Mouse (Mus musculus): Measurements from ENCODE around the gene Troap. TPM values are rescaled to one million over a fixed set of nuclear protein-coding genes. Genes with fewer than 3 reads are reported as not detected.
"Not testable (repeated sequence)": the region's sequence is repeated elsewhere in the genome, so short reads cannot be mapped to it uniquely, and the experiment has no call there.

Gene Troap
- total and polyA plus RNA-seq, 3 experiments, result 22.3 to 73.9 (median 58.2) TPM

- Histone ChIP-seq H3K27me3 (ENCODE audit: insufficient read depth, low read length) (peaks cover 2% of the 10 kb centered on the region; the same call in 1 of the 2 replicates), H3K9me3 (replicated peaks) (no peaks in the 10 kb centered on the region), H3K36me3 (replicated peaks) (peaks cover 36% of the 10 kb centered on the region), H3K4me3 (ENCODE audit: low read depth, low read length) (peak overlapping the region; percentile 72), H3K4me1 (ENCODE audit: insufficient read depth, low read depth, low read length) (peaks cover 40% of the 10 kb centered on the region)
- ATAC-seq (ENCODE audit: extremely low read depth, insufficient number of reproducible peaks, low FRiP score, poor library complexity, severe bottlenecking), result peak; percentile 98
- TF ChIP-seq CTCF (IDR thresholded peaks at IDR 0.05; ENCODE audit: low read depth, low read length) (no peak), POLR2AphosphoS5 (IDR thresholded peaks at IDR 0.05; ENCODE audit: insufficient replicate concordance, low read depth, low read length) (no peak), TAL1 (conservative IDR thresholded peaks at IDR 0.05; ENCODE audit: low read depth, low read length) (no peak), GATA1 (IDR thresholded peaks at IDR 0.05; ENCODE audit: borderline replicate concordance, low read length) (no peak), GATA2 (IDR thresholded peaks at IDR 0.05; ENCODE audit: borderline replicate concordance, low read depth, low read length) (no peak)
- peak; percentile 98 for DNase-seq (ENCODE audit: low spot score)
Measured at GRCm38 (mm10) chr15:99074600-99075333, 392 bp downstream of the Troap start.

- DNase-seq (ENCODE audit: low spot score); ATAC-seq (ENCODE audit: extremely low read depth, insufficient number of reproducible peaks, low FRiP score, poor library complexity, severe bottlenecking); H3K27me3 ChIP-seq (ENCODE audit: insufficient read depth, low read length); H3K9me3 ChIP-seq (replicated peaks): not testable (repeated sequence)
- H3K4me3 ChIP-seq (ENCODE audit: low read depth, low read length), result peak overlapping the region; percentile 72; the same call in 1 of the 2 replicates
- H3K4me1 ChIP-seq (ENCODE audit: insufficient read depth, low read depth, low read length), result peaks cover 44% of the 10 kb centered on the region
- peaks cover 48% of the 10 kb centered on the region for H3K36me3 ChIP-seq (replicated peaks)
Measured at GRCm38 (mm10) chr15:99076011-99076410, 1.6 kb downstream of the Troap start.

GRCm38 (mm10) chr15:99078181-99078910, 4.0 kb downstream of the Troap start:
- Histone ChIP-seq H3K27me3 (ENCODE audit: insufficient read depth, low read length) (no peaks in the 10 kb centered on the region), H3K4me3 (ENCODE audit: low read depth, low read length) (no peak overlapping the region), H3K9me3 (replicated peaks) (no peaks in the 10 kb centered on the region), H3K4me1 (ENCODE audit: insufficient read depth, low read depth, low read length) (peaks cover 49% of the 10 kb centered on the region), H3K36me3 (replicated peaks) (peaks cover 71% of the 10 kb centered on the region)
- no peak for TF ChIP-seq GATA2 (IDR thresholded peaks at IDR 0.05; ENCODE audit: borderline replicate concordance, low read depth, low read length)
- no peak for TF ChIP-seq POLR2AphosphoS5 (IDR thresholded peaks at IDR 0.05; ENCODE audit: insufficient replicate concordance, low read depth, low read length)
- no peak for TF ChIP-seq TAL1 (conservative IDR thresholded peaks at IDR 0.05; ENCODE audit: low read depth, low read length)
- TF ChIP-seq CTCF (IDR thresholded peaks at IDR 0.05; ENCODE audit: low read depth, low read length), result no peak
- no peak for TF ChIP-seq GATA1 (IDR thresholded peaks at IDR 0.05; ENCODE audit: borderline replicate concordance, low read length)
- DNase-seq (ENCODE audit: low spot score) (no peak), ATAC-seq (ENCODE audit: extremely low read depth, insufficient number of reproducible peaks, low FRiP score, poor library complexity, severe bottlenecking) (no peak)

GRCm38 (mm10) chr15:99079804-99080203, 5.4 kb downstream of the Troap start:
- ATAC-seq (ENCODE audit: extremely low read depth, insufficient number of reproducible peaks, low FRiP score, poor library complexity, severe bottlenecking), result no peak
- H3K4me3 ChIP-seq (ENCODE audit: low read depth, low read length), result no peak overlapping the region
- TF ChIP-seq GATA2 (IDR thresholded peaks at IDR 0.05; ENCODE audit: borderline replicate concordance, low read depth, low read length) (no peak), POLR2AphosphoS5 (IDR thresholded peaks at IDR 0.05; ENCODE audit: insufficient replicate concordance, low read depth, low read length) (no peak), TAL1 (conservative IDR thresholded peaks at IDR 0.05; ENCODE audit: low read depth, low read length) (no peak), CTCF (IDR thresholded peaks at IDR 0.05; ENCODE audit: low read depth, low read length) (no peak), GATA1 (IDR thresholded peaks at IDR 0.05; ENCODE audit: borderline replicate concordance, low read length) (no peak)
- no peak for DNase-seq (ENCODE audit: low spot score)
- no peaks in the 10 kb centered on the region for H3K9me3 ChIP-seq (replicated peaks)
- H3K4me1 ChIP-seq (ENCODE audit: insufficient read depth, low read depth, low read length), result peaks cover 49% of the 10 kb centered on the region
- peaks cover 80% of the 10 kb centered on the region for H3K36me3 ChIP-seq (replicated peaks)
- H3K27me3 ChIP-seq (ENCODE audit: insufficient read depth, low read length), result no peaks in the 10 kb centered on the region; the same call in 1 of the 2 replicates

- Histone ChIP-seq H3K9me3 (replicated peaks) (no peaks in the 10 kb centered on the region), H3K4me3 (ENCODE audit: low read depth, low read length) (no peak overlapping the region), H3K4me1 (ENCODE audit: insufficient read depth, low read depth, low read length) (peaks cover 31% of the 10 kb centered on the region), H3K27me3 (ENCODE audit: insufficient read depth, low read length) (peaks cover 6% of the 10 kb centered on the region; the same call in 1 of the 2 replicates), H3K36me3 (replicated peaks) (peaks cover 67% of the 10 kb centered on the region)
- DNase-seq (ENCODE audit: low spot score), result no peak
- no peak for TF ChIP-seq TAL1 (conservative IDR thresholded peaks at IDR 0.05; ENCODE audit: low read depth, low read length)
- no peak for TF ChIP-seq GATA2 (IDR thresholded peaks at IDR 0.05; ENCODE audit: borderline replicate concordance, low read depth, low read length)
- no peak for TF ChIP-seq CTCF (IDR thresholded peaks at IDR 0.05; ENCODE audit: low read depth, low read length)
- no peak for TF ChIP-seq GATA1 (IDR thresholded peaks at IDR 0.05; ENCODE audit: borderline replicate concordance, low read length)
- ATAC-seq (ENCODE audit: extremely low read depth, insufficient number of reproducible peaks, low FRiP score, poor library complexity, severe bottlenecking), result no peak
Measured at GRCm38 (mm10) chr15:99082322-99082721, 7.9 kb downstream of the Troap start.

GRCm38 (mm10) chr15:99082840-99083239, 8.5 kb downstream of the Troap start:
- peaks cover 26% of the 10 kb centered on the region for H3K4me1 ChIP-seq (ENCODE audit: insufficient read depth, low read depth, low read length)
- TF ChIP-seq GATA2 (IDR thresholded peaks at IDR 0.05; ENCODE audit: borderline replicate concordance, low read depth, low read length) (no peak), GATA1 (IDR thresholded peaks at IDR 0.05; ENCODE audit: borderline replicate concordance, low read length) (no peak), POLR2AphosphoS5 (IDR thresholded peaks at IDR 0.05; ENCODE audit: insufficient replicate concordance, low read depth, low read length) (no peak), CTCF (IDR thresholded peaks at IDR 0.05; ENCODE audit: low read depth, low read length) (no peak), TAL1 (conservative IDR thresholded peaks at IDR 0.05; ENCODE audit: low read depth, low read length) (no peak)
- H3K9me3 ChIP-seq (replicated peaks), result peaks cover 3% of the 10 kb centered on the region
- no peak overlapping the region for H3K4me3 ChIP-seq (ENCODE audit: low read depth, low read length)
- H3K27me3 ChIP-seq (ENCODE audit: insufficient read depth, low read length), result peaks cover 8% of the 10 kb centered on the region; the same call in 1 of the 2 replicates
- DNase-seq (ENCODE audit: low spot score), result no peak
- peaks cover 62% of the 10 kb centered on the region for H3K36me3 ChIP-seq (replicated peaks)
- ATAC-seq (ENCODE audit: extremely low read depth, insufficient number of reproducible peaks, low FRiP score, poor library complexity, severe bottlenecking), result no peak
